Mouse (Mus musculus): ENCODE results near the gene Selenoo. TPM values are rescaled to one million over a fixed set of nuclear protein-coding genes. Genes with fewer than 3 reads are reported as not detected.
A peak's percentile ranks its signal among the peaks of the same experiment; 100 is the strongest.

The Selenoo gene
- polyA plus RNA-seq (2017; shearing (Covaris generic)), result 10 to 100 TPM in 1 of 2 experiments, 1 to 10 TPM in 1; 8.8 to 14.0 TPM

GRCm38 (mm10) chr15:89088607-89089247 lies at the start of gene Selenoo:
TSS of gene Selenoo (plus strand) at chr15:89089084.
- peak; percentile 96 for ATAC-seq

- no peak for ATAC-seq
Measured at GRCm38 (mm10) chr15:89044381-89044780, 44.5 kb upstream of the Selenoo start.

- ATAC-seq, result no peak
Measured at GRCm38 (mm10) chr15:89046356-89046755, 42.5 kb upstream of the Selenoo start.

- ATAC-seq, result no peak
Measured at GRCm38 (mm10) chr15:89054666-89055065, 34.2 kb upstream of the Selenoo start.

- ATAC-seq, result no peak
Measured at GRCm38 (mm10) chr15:89058736-89059135, 30.1 kb upstream of the Selenoo start.

- ATAC-seq, result no peak
Measured at GRCm38 (mm10) chr15:89059161-89059931, 29.5 kb upstream of the Selenoo start, which contains the start of gene Panx2. TSS of gene Panx2 (plus strand) at chr15:89059734.

- no peak for ATAC-seq
Measured at GRCm38 (mm10) chr15:89060032-89060681, 28.7 kb upstream of the Selenoo start.

GRCm38 (mm10) chr15:89060811-89061460 lies 27.9 kb upstream of the Selenoo start:
- ATAC-seq, result no peak

- ATAC-seq, result no peak
Measured at GRCm38 (mm10) chr15:89061761-89062517, 26.9 kb upstream of the Selenoo start.

GRCm38 (mm10) chr15:89062518-89062910 lies 26.4 kb upstream of the Selenoo start:
- ATAC-seq, result no peak

GRCm38 (mm10) chr15:89063001-89063400 lies 25.9 kb upstream of the Selenoo start:
- ATAC-seq, result no peak

GRCm38 (mm10) chr15:89063536-89063935 lies 25.3 kb upstream of the Selenoo start:
- ATAC-seq, result no peak

GRCm38 (mm10) chr15:89064891-89065290 lies 24.0 kb upstream of the Selenoo start:
- no peak for ATAC-seq

GRCm38 (mm10) chr15:89067609-89068008 lies 21.3 kb upstream of the Selenoo start:
- no peak for ATAC-seq

- no peak for ATAC-seq
Measured at GRCm38 (mm10) chr15:89068226-89068625, 20.7 kb upstream of the Selenoo start.

GRCm38 (mm10) chr15:89069336-89069840 lies 19.5 kb upstream of the Selenoo start:
- ATAC-seq, result no peak

GRCm38 (mm10) chr15:89070606-89071005 lies 18.3 kb upstream of the Selenoo start:
- ATAC-seq, result no peak

GRCm38 (mm10) chr15:89073993-89074603 lies 14.8 kb upstream of the Selenoo start:
- ATAC-seq, result no peak

- ATAC-seq, result no peak
Measured at GRCm38 (mm10) chr15:89074613-89075477, 14.0 kb upstream of the Selenoo start, which contains the start of gene Trabd. TSS of gene Trabd (plus strand) at chr15:89075124.

- peak; percentile 59 for ATAC-seq
Measured at GRCm38 (mm10) chr15:89075478-89076147, 13.3 kb upstream of the Selenoo start.
